8 mouse cellular contexts compared by ENCODE assay signal in genomic region chr17:47593215-47593853, GRCm38 (mm10). TPM values are rescaled to one million over a fixed set of nuclear protein-coding genes. Genes with fewer than 3 reads are reported as not detected.
DNase-seq lines count a peak whose midpoint lies in the region; ATAC-seq lines count a peak whose summit lies in the region.

No protein-coding gene starts in this region.

- under 1% methylated on average over 59 of the region's 63 CpGs for WGBS in intestine, embryonic 14.5 days

- H3K4me1 ChIP-seq in intestine, embryonic 14.5 days (replicated peaks; ENCODE audit: control insufficient read depth, insufficient read depth, low read length) = peaks cover 28% of the 10 kb centered on the region

- peak; percentile 83 for ATAC-seq in intestine, embryonic 14.5 days (replicated peaks; ENCODE audit: low FRiP score, low TSS enrichment, low read depth)

- intact Hi-C loops in left cerebral cortex, postnatal 14 days (cut with DNase I) = loop anchor here (10.0 kb wide), 1 partner anchor 209 kb away; the partner anchor contains the start of gene Guca1b

- no peaks in the 10 kb centered on the region for H3K9me3 ChIP-seq in intestine, embryonic 14.5 days (ENCODE audit: control insufficient read depth, low read length)

- no peaks in the 10 kb centered on the region for H3K27me3 ChIP-seq in intestine, embryonic 14.5 days (replicated peaks; ENCODE audit: control insufficient read depth, insufficient read depth, low read length)

- H3K27ac ChIP-seq in intestine, embryonic 14.5 days (ENCODE audit: low read depth) = peak overlapping the region; percentile 98

- DNase-seq in adrenal gland, adult 18-20 months (ENCODE audit: low spot score in 2 of 2) = peak; percentile 97
- peak; percentile 98 for DNase-seq in embryo, embryonic 11 days
- DNase-seq in gastrocnemius, postnatal 25 days = peak; percentile 91
- peak; percentile 95 for DNase-seq in intestine, embryonic 14.5 days (ENCODE audit: low spot score)
- DNase-seq in left cerebral cortex, postnatal 14 days (ENCODE audit: low spot score in 2 of 2) = peak; percentile 83 to 90
- DNase-seq in mesoderm, embryonic 11.5 days (ENCODE audit: low read depth, low spot score) = peak; percentile 94
- DNase-seq in right cerebral cortex, postnatal 36 days (ENCODE audit: low spot score in 2 of 2) = peak; percentile 85 to 86
- DNase-seq in yolk sac, embryonic 10.5 days (ENCODE audit: low spot score) = peak; percentile 92

- peak overlapping the region; percentile 97 for H3K4me2 ChIP-seq in intestine, embryonic 14.5 days (ENCODE audit: low read length)

- H3K4me3 ChIP-seq in intestine, embryonic 14.5 days (ENCODE audit: low read depth, low read length) = peak overlapping the region; percentile 73

- peaks cover 19% of the 10 kb centered on the region for H3K36me3 ChIP-seq in intestine, embryonic 14.5 days (ENCODE audit: control insufficient read depth, insufficient read depth, low read length)

- H3K9ac ChIP-seq in intestine, embryonic 14.5 days (ENCODE audit: low read length) = peak overlapping the region; percentile 88

RNA-seq across cellular contexts. Expression of gene Bysl, which starts 18.0 kb away (rescaled TPM):
- total RNA-seq in adrenal gland, adult 18-20 months (2021) = 10 to 100 TPM; 23.0 to 24.2 TPM
- total RNA-seq in gastrocnemius, postnatal 25 days (2021) = 10 to 100 TPM; 12.1 to 13.8 TPM
- polyA plus RNA-seq in intestine, embryonic 14.5 days (2014; fragmentation: Nextera tagmentation; extraction: Ambion mirVana) = 25.7 and 27.4 TPM in 2 replicates
- 10 to 100 TPM; 21.0 to 21.1 TPM for total RNA-seq in left cerebral cortex, postnatal 14 days (2021)

RNA-seq across cellular contexts. Expression of gene Med20, which starts 18.0 kb away (rescaled TPM):
- total RNA-seq in adrenal gland, adult 18-20 months (2021) = 10 to 100 TPM; 50.1 to 50.3 TPM
- 10 to 100 TPM; 16.0 to 16.2 TPM for total RNA-seq in gastrocnemius, postnatal 25 days (2021)
- polyA plus RNA-seq in intestine, embryonic 14.5 days (2014; fragmentation: Nextera tagmentation; extraction: Ambion mirVana) = 45.2 and 48.2 TPM in 2 replicates
- 10 to 100 TPM; 20.8 to 28.9 TPM for total RNA-seq in left cerebral cortex, postnatal 14 days (2021)

RNA-seq across cellular contexts. Expression of gene Gm20517, which starts 18.1 kb away (rescaled TPM):
- 1 to 10 TPM; 1.6 to 3.4 TPM for total RNA-seq in adrenal gland, adult 18-20 months (2021)
- total RNA-seq in gastrocnemius, postnatal 25 days (2021) = 1 to 10 TPM; 2.3 to 2.5 TPM
- 1.6 and 1.8 TPM in 2 replicates for polyA plus RNA-seq in intestine, embryonic 14.5 days (2014; fragmentation: Nextera tagmentation; extraction: Ambion mirVana)
- total RNA-seq in left cerebral cortex, postnatal 14 days (2021) = 1 to 10 TPM; 5.8 to 7.4 TPM

RNA-seq across cellular contexts. Expression of gene Usp49, which starts 37.2 kb away (rescaled TPM):
- 1 to 10 TPM; 3.0 to 4.1 TPM for total RNA-seq in adrenal gland, adult 18-20 months (2021)
- total RNA-seq in gastrocnemius, postnatal 25 days (2021) = 1 to 10 TPM; 2.2 to 2.8 TPM
- 5.3 and 6.5 TPM in 2 replicates for polyA plus RNA-seq in intestine, embryonic 14.5 days (2014; fragmentation: Nextera tagmentation; extraction: Ambion mirVana)
- total RNA-seq in left cerebral cortex, postnatal 14 days (2021) = 10 to 100 TPM in 1 of 2 experiments, 1 to 10 TPM in 1; 9.0 to 10.4 TPM

Comparison
In these comparisons a context has a peak if more than half of its experiments do, and no peak if none do; other contexts are left out.
1. Peak in every context shown above with its lines: DNase-seq, ATAC-seq, H3K4me3 ChIP-seq and H3K27ac ChIP-seq.